Mouse (Mus musculus): ENCODE data around the gene Castor1. TPM values are rescaled to one million over a fixed set of nuclear protein-coding genes. Genes with fewer than 3 reads are reported as not detected.

The Castor1 gene
- polyA plus RNA-seq, 1 experiment from 2014 or later, result 6.3 TPM

DNA sequence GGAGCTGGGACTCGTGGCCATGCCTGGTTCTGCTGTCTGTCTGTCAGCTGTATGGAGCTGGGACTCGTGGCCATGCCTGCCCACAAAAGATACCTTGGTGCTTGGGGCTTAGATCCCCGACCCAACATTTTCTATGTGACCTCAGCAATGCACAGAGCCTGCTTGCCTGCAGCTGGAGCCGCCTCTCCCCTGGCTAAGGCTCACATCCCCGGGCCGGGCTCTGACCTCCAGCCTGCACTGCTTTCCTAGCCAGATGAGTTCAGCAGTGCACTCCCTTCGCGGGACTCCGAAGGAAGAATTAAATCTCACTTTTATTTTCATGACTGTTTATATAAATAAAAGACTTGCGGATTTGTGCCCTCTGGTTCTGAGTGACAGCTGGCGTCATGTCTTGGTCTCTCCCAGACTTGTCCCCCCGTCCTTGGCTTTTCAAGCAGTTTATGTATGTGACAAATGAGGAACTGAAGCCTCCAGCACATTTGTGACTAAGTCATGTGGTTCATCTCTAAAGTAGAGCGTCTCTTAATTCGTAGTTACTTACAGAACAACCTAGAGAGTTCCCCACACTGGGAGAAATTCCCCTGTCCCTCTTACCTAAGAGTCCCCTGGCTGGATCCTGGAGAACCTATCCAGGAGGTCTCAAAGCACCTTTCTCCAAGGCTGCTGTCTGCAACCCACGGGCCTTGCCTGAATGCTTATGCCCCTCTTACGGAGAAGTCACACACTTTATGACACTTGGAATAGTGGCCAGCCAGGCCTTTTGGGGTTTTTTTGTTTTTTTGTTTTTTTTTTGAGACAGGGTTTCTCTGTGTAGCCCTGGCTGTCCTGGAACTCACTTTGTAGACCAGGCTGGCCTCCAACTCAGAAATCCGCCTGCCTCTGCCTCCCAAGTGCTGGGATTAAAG lies 4.3 kb downstream of the Castor1 start:
- no peak overlapping the region for H3K4me2 ChIP-seq

DNA sequence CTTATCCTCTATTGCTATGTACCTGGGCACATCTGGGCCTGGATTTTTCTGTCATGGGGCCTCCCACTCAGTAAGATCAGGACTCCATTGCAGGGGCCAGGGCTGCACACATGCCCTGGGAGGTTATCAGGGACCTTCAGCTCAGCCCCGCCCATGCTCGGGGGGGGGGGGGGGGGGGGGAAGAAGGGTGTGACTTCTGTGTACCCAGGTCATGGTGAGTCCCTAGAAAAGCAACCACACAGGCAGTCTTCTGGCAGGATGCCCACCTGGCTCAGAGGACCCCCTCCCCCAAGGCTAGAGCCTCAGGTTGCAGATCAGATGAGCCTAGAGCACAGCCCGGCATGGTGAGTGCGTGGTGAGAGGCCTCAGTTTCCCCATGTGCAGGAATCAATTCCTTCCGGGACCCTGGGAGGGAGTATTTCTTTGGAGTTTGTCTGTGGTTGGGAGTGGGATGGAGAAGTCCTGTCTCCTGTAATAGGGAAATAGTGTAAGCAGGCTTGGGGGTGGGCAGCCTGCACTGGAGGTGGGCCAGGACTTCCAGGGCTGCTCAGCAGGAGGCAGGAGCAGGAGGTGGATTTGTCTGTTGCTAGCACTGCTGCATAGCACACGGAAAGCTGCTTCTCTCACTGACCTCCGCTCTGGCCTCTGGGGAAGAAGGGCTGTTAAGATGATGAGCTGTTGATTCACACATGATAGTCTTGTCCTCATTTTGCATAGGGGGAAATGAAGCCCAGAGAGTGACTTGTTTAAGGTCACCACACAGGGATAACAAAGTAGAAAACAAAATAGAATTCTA lies 5.6 kb downstream of the Castor1 start:
- Histone ChIP-seq H3K27ac (no peak overlapping the region), H3K9me3 (no peaks in the 10 kb centered on the region), H3K36me3 (no peaks in the 10 kb centered on the region), H3K27me3 (peaks cover 10% of the 10 kb centered on the region; the same call in 1 of the 2 replicates), H3K4me1 (peaks cover 9% of the 10 kb centered on the region), H3K9ac (no peak overlapping the region), H3K4me2 (no peak overlapping the region), H3K4me3 (no peak overlapping the region)
- ATAC-seq (ENCODE audit: borderline replicate concordance, extremely low read depth, low FRiP score, low TSS enrichment), result no peak
- 34% methylated on average over 5 of the region's 7 CpGs for WGBS

More for the DNA sequence above, 4.3 kb downstream of the Castor1 start:
- no peak overlapping the region for H3K27ac ChIP-seq
- H3K4me3 ChIP-seq, result no peak overlapping the region
- WGBS, result 57% methylated on average over 17 of the region's 17 CpGs
- ATAC-seq (ENCODE audit: borderline replicate concordance, extremely low read depth, low FRiP score, low TSS enrichment), result no peak
- H3K9me3 ChIP-seq, result no peaks in the 10 kb centered on the region
- H3K36me3 ChIP-seq, result no peaks in the 10 kb centered on the region
- peaks cover 10% of the 10 kb centered on the region; the same call in 1 of the 2 replicates for H3K27me3 ChIP-seq
- peaks cover 21% of the 10 kb centered on the region for H3K4me1 ChIP-seq
- H3K9ac ChIP-seq, result no peak overlapping the region

DNA sequence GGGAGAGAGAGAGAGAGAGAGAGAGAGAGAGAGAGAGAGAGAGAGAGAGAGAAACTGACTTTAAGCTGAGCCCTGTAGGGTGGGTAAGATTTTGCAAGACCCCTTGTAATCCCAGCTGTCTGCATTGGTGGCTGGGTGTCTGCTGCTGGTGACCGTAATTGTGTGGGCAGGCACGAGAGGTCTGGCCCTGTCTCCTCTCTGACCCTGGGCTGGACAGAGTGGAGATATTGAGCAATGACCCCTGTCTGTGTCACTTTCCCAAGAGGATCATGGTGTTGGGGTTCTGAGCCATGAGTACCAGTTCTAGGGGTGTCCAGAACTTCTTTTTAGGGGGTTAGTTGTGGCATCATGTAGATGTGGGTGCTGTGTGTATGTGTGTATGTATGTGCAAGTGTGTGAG lies 6.2 kb downstream of the Castor1 start:
- Histone ChIP-seq H3K4me1 (peaks cover 2% of the 10 kb centered on the region; the same call in 1 of the 2 replicates), H3K4me3 (no peak overlapping the region), H3K9me3 (no peaks in the 10 kb centered on the region), H3K9ac (no peak overlapping the region), H3K27me3 (peaks cover 4% of the 10 kb centered on the region; the same call in 1 of the 2 replicates), H3K4me2 (no peak overlapping the region), H3K27ac (no peak overlapping the region), H3K36me3 (no peaks in the 10 kb centered on the region)
- WGBS, result 38% methylated on average over 2 of the region's 2 CpGs
- no peak for ATAC-seq (ENCODE audit: borderline replicate concordance, extremely low read depth, low FRiP score, low TSS enrichment)

DNA sequence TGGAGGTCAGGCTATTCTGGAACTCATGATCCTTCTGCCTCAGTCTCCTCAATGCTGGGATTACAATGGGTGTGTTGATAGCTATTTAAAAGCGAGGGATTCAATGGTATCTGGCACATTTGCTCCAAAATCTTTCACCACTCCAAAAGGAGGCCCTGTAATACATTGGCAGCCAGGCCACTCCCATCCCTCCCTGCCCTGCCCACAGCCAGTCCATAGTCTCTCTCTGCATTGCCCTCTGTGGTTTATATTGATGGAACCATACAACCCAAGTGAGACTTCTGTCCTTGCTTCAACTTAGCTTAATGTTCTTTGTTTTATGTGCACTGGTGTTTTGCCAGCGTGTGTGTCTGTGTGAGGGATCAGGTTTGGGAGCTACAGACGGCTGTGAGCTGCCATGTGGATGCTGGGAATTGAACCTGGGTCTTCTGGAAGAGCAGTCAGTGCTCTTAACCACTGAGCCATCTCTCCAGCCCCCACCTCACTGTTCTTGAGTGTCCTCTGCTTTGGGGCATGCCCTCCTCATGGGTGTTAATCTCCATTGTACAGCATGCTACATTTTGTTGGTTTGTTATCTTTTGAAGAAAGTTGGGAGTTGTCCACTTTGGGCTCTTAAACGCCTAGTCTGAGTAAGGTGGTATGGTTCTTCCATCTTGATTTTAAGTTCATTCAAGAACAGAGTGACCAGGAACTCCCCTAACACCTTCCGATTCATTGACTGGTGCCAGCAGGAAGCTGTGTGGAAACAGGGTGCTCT lies 8.7 kb downstream of the Castor1 start:
- H3K36me3 ChIP-seq, result no peaks in the 10 kb centered on the region
- H3K4me2 ChIP-seq, result no peak overlapping the region
- WGBS, result 78% methylated on average over 5 of the region's 5 CpGs
- H3K4me1 ChIP-seq, result no peaks in the 10 kb centered on the region
- no peak overlapping the region for H3K9ac ChIP-seq
- no peak overlapping the region for H3K4me3 ChIP-seq
- ATAC-seq (ENCODE audit: borderline replicate concordance, extremely low read depth, low FRiP score, low TSS enrichment), result no peak
- H3K27ac ChIP-seq, result no peak overlapping the region
- no peaks in the 10 kb centered on the region for H3K9me3 ChIP-seq
- H3K27me3 ChIP-seq, result no peaks in the 10 kb centered on the region

DNA sequence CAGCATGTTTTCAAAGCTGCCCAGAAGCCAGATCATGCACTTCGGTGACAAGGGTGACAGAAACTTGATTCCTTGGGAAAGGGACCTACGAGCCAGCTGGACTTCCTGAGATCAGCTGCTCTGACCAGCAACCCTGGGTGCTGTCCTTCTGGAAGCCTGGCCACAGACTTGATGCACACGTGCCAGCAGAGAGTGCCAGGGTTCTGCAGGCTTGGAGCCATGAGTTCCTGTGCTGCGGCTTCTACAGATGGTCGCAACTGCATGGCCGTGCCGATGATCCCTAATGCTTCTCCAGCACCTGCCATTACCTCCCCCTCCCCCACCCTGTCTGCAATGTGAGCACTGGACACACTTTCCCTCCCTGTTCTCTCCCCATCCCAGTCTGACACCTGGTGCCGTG lies 10.4 kb downstream of the Castor1 start:
- H3K4me3 ChIP-seq, result no peak overlapping the region
- WGBS, result 34% methylated on average over 8 of the region's 8 CpGs
- H3K36me3 ChIP-seq, result no peaks in the 10 kb centered on the region
- no peak overlapping the region for H3K9ac ChIP-seq
- H3K9me3 ChIP-seq, result no peaks in the 10 kb centered on the region
- no peak for ATAC-seq (ENCODE audit: borderline replicate concordance, extremely low read depth, low FRiP score, low TSS enrichment)
- H3K27me3 ChIP-seq, result no peaks in the 10 kb centered on the region
- no peak overlapping the region for H3K27ac ChIP-seq
- H3K4me1 ChIP-seq, result no peaks in the 10 kb centered on the region
- H3K4me2 ChIP-seq, result no peak overlapping the region

DNA sequence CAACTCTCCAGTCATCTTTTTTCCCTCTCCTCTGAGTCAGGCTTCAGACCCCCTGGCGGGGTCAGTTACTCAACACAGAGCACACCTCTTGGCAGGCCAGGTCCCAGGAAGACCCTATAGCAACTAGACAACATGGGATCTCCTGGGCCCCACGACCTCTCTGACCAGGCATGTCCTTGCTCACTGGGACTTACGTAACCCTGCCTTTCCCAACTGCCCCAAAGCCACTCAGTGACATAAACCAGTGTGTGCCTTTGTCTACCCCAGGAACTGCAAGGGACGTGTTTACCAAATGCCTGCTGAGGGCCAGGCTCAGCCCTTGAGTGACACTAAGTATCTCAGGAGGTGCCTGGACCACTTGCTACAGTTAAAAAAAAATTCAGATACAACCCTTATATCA lies 11.8 kb downstream of the Castor1 start:
- Histone ChIP-seq H3K4me3 (no peak overlapping the region), H3K4me1 (no peaks in the 10 kb centered on the region), H3K27me3 (no peaks in the 10 kb centered on the region), H3K27ac (no peak overlapping the region), H3K4me2 (no peak overlapping the region), H3K9me3 (no peaks in the 10 kb centered on the region), H3K9ac (no peak overlapping the region), H3K36me3 (no peaks in the 10 kb centered on the region)
- 43% methylated on average over 4 of the region's 4 CpGs for WGBS
- ATAC-seq (ENCODE audit: borderline replicate concordance, extremely low read depth, low FRiP score, low TSS enrichment), result no peak

DNA sequence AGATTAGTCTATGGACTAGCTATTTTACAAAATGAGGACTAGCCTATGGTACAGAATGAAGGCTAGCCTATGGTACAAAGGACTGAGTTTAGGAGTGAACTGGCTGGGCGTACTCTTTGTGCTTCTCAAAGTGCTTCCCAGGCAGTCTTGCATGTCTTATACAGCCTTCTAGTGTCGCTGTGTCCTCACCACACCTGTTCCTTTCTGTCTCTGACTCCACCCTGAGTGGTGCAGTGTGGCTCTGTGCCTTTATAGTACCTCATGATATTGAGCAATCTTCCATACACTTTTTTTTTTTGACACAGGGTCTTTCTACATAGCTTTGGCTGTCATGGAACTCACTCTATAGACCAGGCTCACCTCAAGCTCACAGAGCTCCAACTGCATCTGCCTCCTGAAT lies 13.4 kb downstream of the Castor1 start:
- no peak for ATAC-seq (ENCODE audit: borderline replicate concordance, extremely low read depth, low FRiP score, low TSS enrichment)
- Histone ChIP-seq H3K36me3 (no peaks in the 10 kb centered on the region), H3K9me3 (no peaks in the 10 kb centered on the region), H3K9ac (no peak overlapping the region), H3K4me3 (no peak overlapping the region), H3K4me2 (no peak overlapping the region), H3K4me1 (no peaks in the 10 kb centered on the region), H3K27me3 (no peaks in the 10 kb centered on the region), H3K27ac (no peak overlapping the region)
- 88% methylated on average over 2 of the region's 2 CpGs for WGBS

DNA sequence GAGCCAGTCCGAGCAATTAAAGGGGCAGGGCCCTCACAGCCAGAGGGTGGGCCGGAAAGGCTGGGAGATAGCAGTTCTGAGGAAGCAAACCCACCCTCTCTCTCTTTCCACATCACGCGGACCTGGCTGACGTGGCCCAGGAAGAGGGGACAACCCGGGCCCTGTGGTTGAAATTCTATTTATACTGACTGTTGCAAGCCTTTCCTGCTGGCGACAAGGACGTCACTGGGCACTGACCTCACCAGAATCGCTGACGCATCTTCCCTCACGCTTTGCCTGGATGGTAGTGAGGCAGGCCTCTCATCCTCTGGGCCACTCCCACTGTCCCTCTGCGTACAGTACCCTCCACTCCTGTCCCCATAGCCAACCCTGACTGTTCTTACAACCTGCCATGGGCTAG lies 14.6 kb downstream of the Castor1 start:
- 46% methylated on average over 12 of the region's 12 CpGs for WGBS
- H3K9me3 ChIP-seq, result no peaks in the 10 kb centered on the region
- no peak overlapping the region for H3K4me3 ChIP-seq
- no peaks in the 10 kb centered on the region for H3K36me3 ChIP-seq
- no peaks in the 10 kb centered on the region; the same call in 1 of the 2 replicates for H3K27me3 ChIP-seq
- no peak overlapping the region for H3K27ac ChIP-seq
- H3K9ac ChIP-seq, result no peak overlapping the region
- no peak for ATAC-seq (ENCODE audit: borderline replicate concordance, extremely low read depth, low FRiP score, low TSS enrichment)
- no peak overlapping the region for H3K4me2 ChIP-seq
- no peaks in the 10 kb centered on the region for H3K4me1 ChIP-seq

DNA sequence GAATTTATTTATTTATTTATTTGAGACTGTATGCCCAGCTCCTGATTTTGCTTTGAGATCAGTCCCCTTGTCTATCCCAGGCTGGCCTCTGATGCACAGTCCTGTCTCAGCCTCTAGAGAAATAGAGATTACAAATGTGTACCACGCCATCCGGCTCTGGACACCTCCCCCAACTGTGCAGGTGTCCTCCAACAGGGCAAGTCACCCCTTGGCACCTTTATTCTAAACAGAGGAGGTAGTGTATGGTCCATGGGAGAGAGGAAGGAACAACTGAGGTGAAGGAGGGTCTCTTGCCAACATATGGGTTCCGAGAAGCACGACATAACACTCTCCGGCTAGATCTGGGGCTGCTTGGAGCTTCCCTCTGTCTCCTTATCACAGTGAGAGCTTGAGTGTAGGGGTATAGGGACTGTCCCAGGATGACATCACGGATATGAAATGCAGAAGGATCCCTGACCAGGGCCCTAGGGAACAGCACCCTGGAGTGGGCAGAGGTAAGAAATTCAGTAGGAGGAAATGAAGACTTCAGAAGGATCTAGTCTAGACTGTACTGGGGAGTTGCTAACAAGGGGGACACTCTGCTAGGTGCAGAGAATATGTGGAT lies 17.1 kb downstream of the Castor1 start:
- 77% methylated on average over 6 of the region's 6 CpGs for WGBS
- no peak for ATAC-seq (ENCODE audit: borderline replicate concordance, extremely low read depth, low FRiP score, low TSS enrichment)
- no peaks in the 10 kb centered on the region for H3K4me1 ChIP-seq
- no peak overlapping the region for H3K4me2 ChIP-seq
- H3K36me3 ChIP-seq, result no peaks in the 10 kb centered on the region
- no peak overlapping the region for H3K4me3 ChIP-seq
- H3K9ac ChIP-seq, result no peak overlapping the region
- no peaks in the 10 kb centered on the region for H3K9me3 ChIP-seq
- no peak overlapping the region for H3K27ac ChIP-seq
- H3K27me3 ChIP-seq, result no peaks in the 10 kb centered on the region; the same call in 1 of the 2 replicates

DNA sequence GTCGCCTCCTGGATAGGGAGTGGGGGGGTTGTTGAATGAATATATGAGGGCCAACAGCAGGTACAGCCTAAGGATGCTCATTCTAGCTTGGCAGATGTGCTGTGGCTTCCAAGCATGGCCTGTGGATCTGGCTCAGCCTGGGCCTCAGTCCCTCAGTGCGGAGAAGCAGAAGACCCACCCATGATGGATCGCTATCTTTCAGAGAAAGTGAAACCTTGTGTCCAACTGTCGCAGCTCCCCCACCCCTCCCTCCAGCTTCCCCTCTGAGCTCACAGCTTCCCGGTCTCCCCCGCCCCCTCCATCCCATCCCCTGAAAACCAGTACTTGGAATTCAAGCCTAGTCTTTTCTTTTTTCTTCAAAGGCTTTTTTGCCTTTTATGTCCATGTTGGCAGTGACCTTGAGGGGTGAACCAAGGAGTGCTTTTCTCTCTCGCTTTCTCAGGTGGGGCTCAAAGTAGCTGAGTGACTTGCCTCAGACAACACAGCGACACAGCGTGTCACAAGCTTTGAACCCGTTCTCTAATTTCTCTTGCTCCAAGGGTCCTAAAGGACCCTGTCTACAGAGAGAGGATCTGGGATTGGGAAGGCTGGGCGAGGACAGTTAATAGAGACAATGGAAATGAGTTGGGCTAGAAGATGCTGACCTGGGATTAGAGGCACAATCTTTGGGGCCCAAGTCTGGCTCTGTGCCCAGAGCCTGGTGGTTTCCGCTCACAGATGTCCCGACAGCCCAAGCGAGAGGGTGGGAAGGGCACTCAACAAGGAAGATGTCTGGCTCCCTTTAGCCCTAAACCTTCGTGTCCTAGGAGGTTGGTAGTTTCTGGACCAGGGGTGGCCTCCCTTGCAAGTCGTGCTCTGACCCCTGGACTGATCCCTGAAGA lies 17.9 kb downstream of the Castor1 start, which contains the start of gene Osm:
TSS of gene Osm (plus strand) at position 756 of the 881 bp plus-strand sequence.
- Histone ChIP-seq H3K9ac (no peak within 1 kb of the TSS), H3K4me1 (no peaks in the 10 kb centered on the region), H3K36me3 (no peaks in the 10 kb centered on the region), H3K27me3 (no peaks in the 10 kb centered on the region; the same call in 1 of the 2 replicates), H3K4me3 (no peak within 1 kb of the TSS), H3K27ac (no peak within 1 kb of the TSS), H3K9me3 (no peaks in the 10 kb centered on the region), H3K4me2 (no peak within 1 kb of the TSS)
- no peak for ATAC-seq (ENCODE audit: borderline replicate concordance, extremely low read depth, low FRiP score, low TSS enrichment)
- 58% methylated on average over 16 of the region's 16 CpGs for WGBS
